ENCODE assay signal across 11 mouse cellular contexts in genomic region chr15:26327157-26327556, GRCm38 (mm10). TPM values are rescaled to one million over a fixed set of nuclear protein-coding genes. Genes with fewer than 3 reads are reported as not detected.
DNase-seq lines count a peak whose midpoint lies in the region; ATAC-seq lines count a peak whose summit lies in the region.
"Had no signal": no experiment of that assay in that cellular context is flagged by ENCODE, and none has a peak within 500 bp of the region (broad histone marks: within the 10 kb centered on the region; RNA-seq: fewer than 3 reads in every experiment).

No protein-coding gene starts in this region.

- no peak overlapping the region for H3K4me3 ChIP-seq in embryonic facial prominence, embryonic 14.5 days (ENCODE audit: low read depth, low read length)
- no peak overlapping the region for H3K4me3 ChIP-seq in midbrain, embryonic 13.5 days (replicated peaks)
- H3K4me3 ChIP-seq: heart, embryonic 15.5 days; lung, embryonic 15.5 days had no signal

- no peak overlapping the region for H3K4me2 ChIP-seq in embryonic facial prominence, embryonic 14.5 days (ENCODE audit: low read depth, low read length)
- H3K4me2 ChIP-seq in midbrain, embryonic 13.5 days (replicated peaks) = no peak overlapping the region
- H3K4me2 ChIP-seq: heart, embryonic 15.5 days; lung, embryonic 15.5 days had no signal

- WGBS in embryonic facial prominence, embryonic 14.5 days = 90% methylated on average over 1 of the region's 1 CpGs
- 89% methylated on average over 1 of the region's 1 CpGs for WGBS in midbrain, embryonic 13.5 days

- H3K27me3 ChIP-seq in embryonic facial prominence, embryonic 14.5 days (replicated peaks; ENCODE audit: control insufficient read depth, insufficient read depth, low read length) = no peaks in the 10 kb centered on the region
- H3K27me3 ChIP-seq in midbrain, embryonic 13.5 days = no peaks in the 10 kb centered on the region
- H3K27me3 ChIP-seq: heart, embryonic 15.5 days; lung, embryonic 15.5 days had no signal

- no peaks in the 10 kb centered on the region for H3K9me3 ChIP-seq in embryonic facial prominence, embryonic 14.5 days (ENCODE audit: control insufficient read depth, low read length)
- H3K9me3 ChIP-seq in midbrain, embryonic 13.5 days = no peaks in the 10 kb centered on the region
- H3K9me3 ChIP-seq: heart, embryonic 15.5 days; lung, embryonic 15.5 days had no signal

- no peak overlapping the region for H3K9ac ChIP-seq in embryonic facial prominence, embryonic 14.5 days (ENCODE audit: low read depth, low read length)
- no peak overlapping the region for H3K9ac ChIP-seq in midbrain, embryonic 13.5 days (replicated peaks)
- H3K9ac ChIP-seq: heart, embryonic 15.5 days; lung, embryonic 15.5 days had no signal

- no peaks in the 10 kb centered on the region for H3K36me3 ChIP-seq in embryonic facial prominence, embryonic 14.5 days (ENCODE audit: control insufficient read depth, insufficient read depth, low read length)
- no peaks in the 10 kb centered on the region for H3K36me3 ChIP-seq in midbrain, embryonic 13.5 days
- H3K36me3 ChIP-seq: heart, embryonic 15.5 days; lung, embryonic 15.5 days had no signal

- ATAC-seq in embryonic facial prominence, embryonic 14.5 days (ENCODE audit: low read depth) = no peak
- ATAC-seq in monocyte, adult 5-6 weeks (replicated peaks; ENCODE audit: insufficient number of reproducible peaks, low FRiP score, low TSS enrichment, poor library complexity, severe bottlenecking) = no peak
- ATAC-seq in midbrain, embryonic 13.5 days = no peak

- H3K4me1 ChIP-seq in embryonic facial prominence, embryonic 14.5 days (ENCODE audit: control insufficient read depth, insufficient read depth, low read length) = no peaks in the 10 kb centered on the region
- H3K4me1 ChIP-seq in midbrain, embryonic 13.5 days (replicated peaks) = no peaks in the 10 kb centered on the region
- H3K4me1 ChIP-seq: heart, embryonic 15.5 days; lung, embryonic 15.5 days had no signal

- H3K27ac ChIP-seq in embryonic facial prominence, embryonic 14.5 days (replicated peaks; ENCODE audit: low read depth, low read length) = no peak overlapping the region
- no peak overlapping the region for H3K27ac ChIP-seq in midbrain, embryonic 13.5 days
- H3K27ac ChIP-seq: heart, embryonic 15.5 days; lung, embryonic 15.5 days had no signal

- DNase-seq in adrenal gland, adult (ENCODE audit: inconsistent age in 2 of 2, low spot score in 1 of 2) = peak; percentile 27 to 74
- no peak for DNase-seq in adrenal gland, postnatal 4 days (ENCODE audit: low spot score in 2 of 2)
- peak; percentile 40 for DNase-seq in kidney, postnatal 10 days
- no peak for DNase-seq in kidney, adult 18-20 months
- DNase-seq in MN1 (ENCODE audit: low spot score) = peak; percentile 64
- DNase-seq in embryonic facial prominence, embryonic 14.5 days (ENCODE audit: low spot score) = peak; percentile 37
- DNase-seq: cerebellum, postnatal 36 days had no signal

RNA-seq across cellular contexts. Expression of gene March11, which starts 18.3 kb away (rescaled TPM):
- 1 to 10 TPM; 3.0 to 3.6 TPM for total RNA-seq in adrenal gland, postnatal 4 days (2021)
- polyA plus RNA-seq in embryonic facial prominence, embryonic 14.5 days (2014; fragmentation: Nextera tagmentation; extraction: Ambion mirVana) = 1.4 and 2.0 TPM in 2 replicates
- total RNA-seq in monocyte, adult 5-6 weeks (2017) = not detected in 3 replicates
- 4.0 and 5.1 TPM in 2 replicates for polyA plus RNA-seq in midbrain, embryonic 13.5 days (2015; fragmentation: Nextera tagmentation; extraction: Ambion mirVana)

Comparison
In these comparisons a context has a peak if more than half of its experiments do, and no peak if none do; other contexts are left out.
1. DNase-seq: peak in adrenal gland, adult (2 of 2), kidney, postnatal 10 days (single experiment), MN1 (single experiment) and embryonic facial prominence, embryonic 14.5 days (single experiment); none in adrenal gland, postnatal 4 days (0 of 2) and kidney, adult 18-20 months (single experiment).